Mouse (Mus musculus) urinary bladder, adult 2 months (tissue): ENCODE measurements around the gene Uba52. TPM values are rescaled to one million over a fixed set of nuclear protein-coding genes. Genes with fewer than 3 reads are reported as not detected.
A peak's percentile ranks its signal among the peaks of the same experiment; 100 is the strongest.

Experiments
- DNase-seq: peaks from one replicate; pipeline ENCODE4 v3.0.0; 2022; ENCODE audit warnings: low spot score
- polyA plus RNA-seq: library from polyadenylated mRNA; depleted of rRNA; stranded (reverse); fragments of >200 nt; gene quantifications from 2 replicates; pipeline ENCODE4 v1.2.3, GENCODE M21; 2012; rRNA removed

Gene Uba52
- polyA plus RNA-seq = 881 and 1,275 TPM in 2 replicates

DNA sequence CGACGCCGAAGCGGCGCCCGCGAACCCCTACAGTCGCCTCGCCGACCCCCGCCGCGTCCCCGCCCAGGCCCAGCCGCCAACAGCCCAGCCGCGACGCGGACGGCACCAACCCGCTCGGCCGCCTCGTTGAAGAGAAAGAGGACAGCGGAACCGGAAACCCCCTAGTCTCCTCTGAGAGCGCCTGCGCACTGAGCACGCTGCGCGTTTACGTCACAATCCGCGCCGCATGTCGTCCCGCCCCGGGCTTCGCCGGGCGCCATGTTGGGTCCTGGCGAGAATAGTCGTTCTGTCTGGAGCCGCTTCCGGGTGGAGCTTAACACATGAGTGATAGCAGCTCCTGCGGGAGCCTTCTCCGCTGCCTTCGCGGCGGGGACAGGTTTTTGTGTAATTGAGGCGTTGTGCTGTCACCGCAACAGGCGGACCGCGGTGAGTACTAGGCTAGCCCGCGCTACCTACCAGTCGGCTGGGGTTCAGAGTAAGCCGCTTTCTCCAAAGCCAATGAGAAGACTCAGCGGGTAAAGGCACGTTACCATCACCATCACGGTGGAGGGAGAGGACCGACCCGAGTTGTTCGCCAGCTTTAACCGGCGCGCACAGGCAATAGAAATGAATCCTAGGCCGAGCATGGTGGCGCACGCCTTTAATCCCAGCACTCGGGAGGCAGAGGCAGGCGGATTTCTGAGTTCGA, at the start of gene Uba52:
Gene Uba52, minus strand, starts transcription at position 574 of the 688 bp plus-strand sequence.
- peak; percentile 96 for DNase-seq

DNA sequence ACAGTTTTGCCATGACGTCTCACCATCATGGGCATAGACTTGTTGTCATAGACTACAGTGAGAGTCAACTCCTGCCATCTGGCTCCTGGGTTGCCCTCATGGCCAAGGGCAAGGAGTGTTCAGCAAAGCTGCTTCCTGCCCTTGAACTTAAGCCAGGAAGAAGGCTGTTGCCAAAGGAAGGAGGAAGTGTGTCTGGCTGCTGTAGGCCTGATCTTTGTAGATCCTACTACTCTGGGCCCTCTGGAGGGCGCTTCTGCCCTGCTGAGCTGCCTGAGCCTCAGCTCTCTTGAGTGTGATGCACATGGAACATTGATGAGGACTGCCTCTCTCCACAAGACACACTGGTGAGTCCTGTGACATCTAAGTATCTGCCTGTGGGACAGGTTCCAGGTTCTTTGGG, 49.5 kb upstream of the Uba52 start:
- DNase-seq = no peak

DNA sequence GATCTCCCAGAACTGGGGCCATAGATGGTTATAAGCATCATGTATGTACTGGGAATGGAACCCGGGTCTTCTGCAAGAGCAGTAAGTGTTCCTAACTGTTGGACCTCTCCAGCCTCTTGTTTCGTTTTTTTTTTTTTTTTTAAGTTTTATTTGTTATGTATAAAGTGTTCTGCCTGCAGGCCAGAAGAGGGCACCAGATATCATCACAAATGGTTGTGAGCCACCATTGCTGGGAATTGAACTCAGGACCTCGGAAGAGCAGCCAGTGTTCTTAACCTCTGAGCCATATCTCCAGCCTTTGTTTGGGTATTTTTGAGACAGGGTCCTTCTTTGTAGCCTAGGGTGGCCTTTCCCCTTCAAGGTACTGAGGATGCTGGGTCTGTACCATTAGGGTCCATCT, 48.4 kb upstream of the Uba52 start:
- DNase-seq = no peak

DNA sequence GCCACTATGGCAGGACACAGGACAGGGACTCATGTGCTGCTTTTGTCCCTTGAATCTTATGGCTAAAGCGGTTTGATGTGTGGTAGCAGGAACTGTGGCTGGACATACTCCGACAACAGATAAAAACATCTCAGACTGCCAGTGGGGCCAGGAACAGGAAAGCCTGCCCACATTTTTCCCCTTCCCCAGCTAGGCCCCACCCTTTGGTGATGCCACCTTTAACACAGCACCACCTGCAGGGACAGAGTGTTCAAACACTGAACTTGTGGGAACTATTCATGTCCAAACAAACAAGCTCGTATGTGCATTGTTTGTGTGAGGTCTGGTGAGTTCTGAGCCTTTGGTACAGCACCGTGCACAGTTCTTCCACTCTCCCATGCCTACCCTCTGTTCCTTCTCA, 47.7 kb upstream of the Uba52 start:
- no peak for DNase-seq

DNA sequence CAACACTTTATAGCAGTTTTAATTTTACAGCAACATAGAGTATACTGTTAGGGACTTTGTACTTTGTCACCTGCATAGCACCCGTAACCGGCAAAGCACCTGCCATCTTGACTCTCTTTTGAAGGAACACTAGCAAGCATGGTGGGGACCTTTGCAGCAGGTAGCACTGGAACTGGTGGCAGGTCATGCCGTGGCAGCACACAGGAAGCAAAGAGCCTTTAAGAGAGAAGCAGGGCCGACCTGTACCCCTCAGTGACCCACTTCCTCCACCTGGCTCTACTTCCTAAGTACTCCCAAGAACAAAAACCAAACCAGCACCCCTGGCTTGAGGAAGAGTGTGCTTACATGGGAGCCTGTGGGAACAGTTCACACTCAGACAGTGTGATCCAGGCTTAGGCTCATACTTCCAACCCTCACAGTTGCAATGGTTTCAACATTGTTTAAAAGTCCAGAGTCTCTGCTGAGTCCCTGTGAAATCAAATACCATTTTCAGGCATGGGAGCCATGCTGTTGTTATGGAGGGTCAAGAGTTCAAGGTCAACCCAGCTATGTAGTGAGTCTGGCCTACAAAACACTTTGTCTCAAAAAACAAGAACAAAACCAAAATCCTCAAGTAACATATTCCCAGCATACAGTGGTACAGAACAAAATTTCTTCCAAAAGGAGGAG, 44.6 kb upstream of the Uba52 start:
- no peak for DNase-seq

DNA sequence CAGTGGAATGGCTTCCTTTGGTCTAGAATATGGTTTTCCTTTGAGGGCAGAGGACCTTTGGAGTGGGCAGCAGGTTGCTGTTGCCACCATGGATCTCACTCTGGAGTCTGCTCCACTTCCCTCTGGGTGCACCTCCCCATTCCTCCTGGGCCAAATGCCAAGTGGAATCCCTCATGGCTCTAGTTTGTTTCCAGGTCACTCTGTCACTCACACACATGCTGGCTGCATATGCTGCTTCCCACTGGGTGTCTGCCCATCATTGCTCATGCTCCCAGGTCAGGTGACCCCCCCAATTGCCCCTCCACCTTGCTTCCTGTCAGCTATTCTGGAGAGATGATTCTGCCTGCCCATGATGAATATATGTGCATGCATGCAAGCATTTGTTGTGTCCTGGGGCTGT, 43.1 kb upstream of the Uba52 start:
- no peak for DNase-seq

DNA sequence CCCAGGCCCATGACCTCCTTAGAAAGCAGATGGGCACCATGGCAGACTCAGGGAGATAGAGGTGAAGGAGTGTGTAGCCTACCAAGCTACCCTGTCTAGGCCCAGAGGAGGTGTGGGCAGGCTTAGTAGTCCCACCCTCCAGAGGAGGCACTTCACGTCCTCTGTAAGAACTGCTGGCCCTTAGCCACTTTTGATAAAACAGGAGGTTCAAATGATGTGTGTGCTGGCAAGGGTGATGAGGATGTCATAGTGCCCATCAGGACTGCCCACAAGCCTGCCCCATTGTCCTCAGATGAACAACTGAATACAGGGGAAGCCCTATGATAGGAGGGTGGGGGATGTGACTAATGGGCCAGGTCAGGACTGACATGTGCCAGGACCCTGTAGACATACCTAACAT, 42.2 kb upstream of the Uba52 start:
- DNase-seq = no peak

DNA sequence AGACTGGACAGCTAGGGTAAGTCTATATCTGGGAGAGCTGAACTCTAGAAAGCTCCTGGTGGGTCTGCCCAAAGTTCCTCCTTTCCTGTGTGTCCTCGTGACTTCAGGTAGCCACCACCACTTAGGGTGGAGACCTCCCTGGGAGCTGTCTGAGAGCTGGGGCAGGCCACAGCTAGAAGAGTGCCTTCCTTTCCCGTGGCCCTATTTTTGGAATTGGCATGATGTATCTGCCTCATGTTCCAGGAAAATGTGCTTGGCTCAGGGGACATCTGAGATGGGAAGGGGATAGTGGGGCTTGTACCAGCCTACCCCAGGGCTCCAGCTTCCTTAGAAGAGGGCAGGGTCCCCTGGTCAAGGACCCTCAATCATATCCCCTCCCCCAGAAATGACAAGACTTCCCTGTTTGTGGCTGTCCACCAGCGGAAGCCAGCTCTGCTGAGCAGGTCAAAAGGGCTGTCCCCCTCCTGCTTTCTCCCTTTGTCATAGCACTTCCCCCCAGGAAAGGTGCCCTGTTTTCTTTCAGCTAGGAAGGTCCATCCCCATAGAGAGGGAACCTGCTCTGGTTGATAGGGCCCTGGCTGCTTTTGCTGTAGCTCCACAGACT, 41.1 kb upstream of the Uba52 start:
- DNase-seq = no peak

DNA sequence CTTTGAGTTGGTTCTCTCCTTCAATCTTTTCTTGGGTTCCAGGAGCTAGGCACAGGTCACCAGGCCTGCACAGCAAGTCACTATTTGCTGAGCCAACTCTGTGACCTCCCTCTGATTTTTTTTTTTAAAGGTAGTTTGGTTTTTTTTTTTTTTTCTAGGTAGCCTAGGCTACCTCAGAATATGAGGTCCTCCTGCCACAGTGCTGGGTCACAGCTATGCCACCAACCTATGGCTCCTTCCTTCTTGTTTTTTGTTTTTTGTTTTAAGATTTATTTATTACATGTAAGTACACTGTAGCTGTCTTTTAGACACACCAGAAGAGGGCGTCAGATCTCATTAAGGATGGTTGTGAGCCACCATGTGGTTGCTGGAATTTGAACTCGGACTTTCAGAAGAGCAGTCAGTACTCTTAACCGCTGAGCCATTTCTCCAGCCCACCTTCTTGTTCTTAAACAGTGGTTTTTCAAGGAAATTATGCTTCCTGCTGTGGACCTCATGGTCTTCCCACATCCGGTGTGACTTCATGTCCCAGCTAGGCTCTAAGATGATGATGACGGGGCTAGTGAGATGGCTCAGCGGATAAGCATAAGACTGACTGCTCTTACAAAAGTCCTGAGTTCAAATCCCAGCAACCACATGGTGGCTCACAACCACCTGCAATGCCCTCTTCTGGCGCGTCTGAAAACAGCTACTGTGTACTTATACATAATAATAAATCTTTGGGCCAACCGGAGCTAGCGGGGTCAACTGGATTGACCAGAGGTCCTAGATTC, 39.0 kb upstream of the Uba52 start:
- no peak for DNase-seq

DNA sequence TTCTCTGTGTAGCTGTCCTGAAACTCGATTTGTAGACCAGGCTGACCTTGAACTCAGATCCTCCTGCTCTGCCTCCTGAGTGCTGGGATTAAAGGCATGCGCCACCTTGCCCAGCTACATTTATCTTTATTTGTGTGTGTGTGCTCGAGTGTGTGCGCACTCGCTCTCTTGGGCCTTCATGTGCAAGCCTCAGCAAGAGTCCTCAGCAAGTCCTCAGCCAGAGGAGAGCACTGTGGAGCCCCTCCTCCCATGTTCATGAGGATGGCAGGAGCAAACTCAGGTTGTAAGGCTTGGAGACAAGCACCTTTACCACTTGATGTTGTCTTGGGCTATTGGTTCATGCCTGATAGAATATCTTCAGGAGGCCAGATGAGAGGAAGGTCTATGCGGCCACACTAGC, 37.2 kb upstream of the Uba52 start:
- DNase-seq = no peak

DNA sequence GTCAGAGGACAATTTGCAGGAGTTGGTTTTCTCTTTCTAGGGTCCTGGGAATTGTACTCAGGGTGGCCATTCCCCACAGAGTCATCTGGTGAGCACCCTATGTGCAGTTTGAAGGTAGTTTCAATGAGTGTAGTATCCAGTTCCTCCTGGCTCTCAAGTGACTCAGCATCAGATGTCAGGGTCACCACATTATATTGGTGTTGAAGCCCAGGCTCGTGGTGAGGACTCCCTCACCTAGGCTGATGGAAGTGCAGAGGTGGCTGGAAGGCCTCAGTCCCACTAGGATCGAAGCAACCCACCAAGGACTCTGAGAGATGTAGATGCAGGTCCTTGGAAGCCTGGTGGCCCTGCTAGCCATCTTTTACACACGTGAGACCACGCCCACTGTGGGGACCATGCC, 35.8 kb upstream of the Uba52 start:
- no peak for DNase-seq

DNA sequence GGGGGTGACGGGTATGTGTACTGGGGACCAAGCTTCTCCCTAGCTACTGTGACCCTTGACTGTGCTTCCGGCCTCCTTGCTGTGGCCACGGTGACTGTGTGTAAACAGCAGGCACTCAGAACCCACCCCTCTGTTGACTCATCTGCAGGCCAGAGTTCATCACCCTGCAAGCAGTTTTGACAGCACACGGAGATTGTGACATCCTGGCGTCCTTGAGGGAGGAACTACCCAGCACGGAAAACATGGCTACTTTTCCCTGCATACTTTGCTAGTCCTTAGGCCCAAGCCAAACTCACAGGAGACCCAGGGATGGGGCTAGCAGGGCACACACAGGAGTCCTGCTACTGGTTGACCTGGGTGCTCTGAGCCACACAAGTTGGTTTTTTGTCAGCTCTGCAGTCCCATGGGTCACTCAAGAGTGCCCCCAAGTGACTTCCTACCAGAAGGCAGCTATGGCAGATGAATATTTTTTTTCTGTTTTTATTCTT, 33.6 kb upstream of the Uba52 start:
- DNase-seq = no peak

DNA sequence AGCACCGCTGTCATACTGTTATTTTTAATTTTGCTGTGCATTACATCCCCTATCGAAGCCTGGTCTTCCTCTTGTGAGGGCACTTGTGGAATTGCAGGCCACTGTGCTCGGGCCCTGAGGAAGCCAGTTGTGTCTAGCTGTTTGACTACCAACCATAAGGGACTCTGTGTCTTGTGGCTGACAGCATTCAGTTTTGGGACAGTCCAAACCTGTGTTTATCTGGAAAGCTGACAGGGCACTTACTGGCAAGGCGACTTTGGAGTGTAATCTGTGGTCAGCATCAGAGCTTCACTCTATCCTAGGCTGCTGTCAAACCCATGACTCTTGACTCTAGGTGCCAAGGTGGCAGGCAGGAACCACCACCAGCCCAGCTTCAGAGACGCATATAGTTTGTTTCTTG, 30.5 kb upstream of the Uba52 start:
- no peak for DNase-seq

DNA sequence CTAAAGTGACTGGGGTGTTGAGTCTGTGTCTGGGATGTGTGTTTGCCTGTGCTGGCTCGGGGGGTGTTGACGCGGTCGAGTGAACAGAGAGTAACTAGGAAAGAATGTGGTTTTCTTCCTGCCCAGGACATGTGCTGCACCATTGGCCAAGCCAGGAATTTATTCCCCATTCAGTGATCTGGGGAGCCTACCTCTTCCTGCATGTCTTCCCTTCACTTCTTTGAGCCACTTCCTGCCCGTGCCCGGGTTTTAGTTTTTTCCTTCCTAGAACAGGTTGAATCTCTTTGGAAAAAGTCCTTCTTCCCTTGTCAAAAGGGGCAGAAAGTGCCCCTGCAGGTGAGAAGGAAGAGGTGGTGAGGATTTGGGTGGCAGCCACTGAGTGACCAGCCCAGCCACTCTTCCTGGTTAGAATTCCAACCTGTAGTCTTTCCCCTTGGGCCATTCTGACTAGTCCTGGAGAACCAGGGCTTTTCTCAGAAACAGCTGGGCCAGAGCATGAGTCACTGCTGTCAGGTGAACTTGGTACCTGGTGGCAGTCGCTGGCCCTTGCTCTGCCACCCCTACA, 30.0 kb upstream of the Uba52 start:
- DNase-seq = no peak

DNA sequence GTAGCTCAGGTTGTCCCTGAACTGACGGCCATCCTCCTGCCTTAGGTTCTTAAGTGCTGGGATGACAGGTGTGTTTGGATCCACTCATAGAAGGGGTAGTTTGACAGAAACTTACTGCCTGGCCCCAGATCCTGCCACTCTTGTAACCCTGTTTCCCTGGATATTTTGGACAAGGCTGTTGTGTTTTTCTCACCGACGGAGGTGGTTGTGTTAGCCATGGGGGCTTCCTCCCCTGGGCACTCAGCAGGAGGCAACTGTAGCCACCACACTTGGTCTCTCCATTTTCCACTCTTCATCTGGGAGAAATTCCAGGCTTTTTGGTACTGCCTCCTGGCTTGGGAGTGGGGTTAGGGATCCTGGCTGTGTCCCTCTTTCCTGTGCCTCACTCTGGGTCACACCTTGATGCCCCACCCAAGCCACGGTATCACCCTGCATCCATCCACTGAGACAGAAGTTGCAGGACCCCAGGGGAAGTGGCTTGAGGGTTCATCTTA, 29.5 kb upstream of the Uba52 start:
- no peak for DNase-seq

DNA sequence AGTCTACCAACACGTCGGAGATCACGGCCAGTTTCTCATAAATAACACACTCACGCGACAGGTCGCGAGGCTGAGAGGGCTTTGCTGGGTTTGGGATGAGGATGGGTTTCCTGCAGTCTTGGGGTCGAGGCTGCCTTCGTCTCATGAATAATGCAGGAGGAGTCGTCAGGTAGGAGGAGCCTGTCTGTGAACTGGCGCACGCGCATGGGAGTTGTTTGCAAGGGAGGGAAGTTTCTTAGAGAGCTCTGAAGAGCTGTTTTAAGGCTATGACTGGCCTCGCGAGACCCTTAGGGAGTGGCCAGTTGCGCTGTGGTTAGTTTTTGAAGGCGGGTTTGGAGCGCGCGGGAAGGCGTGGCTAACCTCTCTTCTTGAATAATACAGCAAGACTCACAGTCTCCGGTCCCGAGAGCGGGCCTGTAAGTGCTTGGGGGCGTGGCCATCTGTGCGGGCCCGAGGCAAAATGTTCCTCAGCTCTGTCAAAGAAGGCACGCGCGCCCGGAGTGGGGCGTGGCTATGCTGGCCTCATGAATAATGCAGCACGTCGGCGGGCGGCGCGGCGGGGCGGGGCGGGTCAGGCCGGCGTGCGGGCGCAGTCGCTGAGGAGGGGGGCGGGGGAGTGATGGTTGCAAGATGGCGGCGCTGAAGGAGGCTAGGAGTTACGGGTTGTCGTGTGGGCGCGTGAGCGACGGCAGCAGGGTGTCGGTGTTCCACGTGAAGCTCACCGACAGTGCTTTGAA, 28.6 kb upstream of the Uba52 start, which contains the start of gene Ell:
Gene Ell, plus strand, starts transcription at position 381 of the 737 bp plus-strand sequence.
- DNase-seq = peak; percentile 99

DNA sequence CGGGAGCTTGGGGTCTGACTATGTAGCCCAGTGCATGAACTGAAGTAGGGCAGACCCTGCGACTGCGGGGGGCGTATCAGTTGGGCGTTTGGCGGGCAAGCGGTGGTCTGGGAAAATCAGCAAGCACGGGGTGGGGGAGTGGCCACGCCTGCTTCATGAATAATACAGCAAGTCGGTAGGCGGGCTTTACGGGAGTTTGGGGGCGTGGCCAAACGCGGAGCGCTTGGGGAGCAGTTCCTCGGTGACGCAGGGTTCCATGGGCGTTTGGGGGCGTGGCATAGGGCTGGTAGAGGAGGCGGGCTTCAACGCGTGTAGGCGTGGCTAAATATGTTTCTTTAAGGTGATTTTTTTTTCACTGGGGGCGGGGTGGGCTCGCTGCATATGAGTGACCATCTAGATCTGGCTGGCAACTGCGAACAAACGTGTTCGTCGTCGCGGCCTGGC, 28.1 kb upstream of the Uba52 start:
- DNase-seq = peak; percentile 91

DNA sequence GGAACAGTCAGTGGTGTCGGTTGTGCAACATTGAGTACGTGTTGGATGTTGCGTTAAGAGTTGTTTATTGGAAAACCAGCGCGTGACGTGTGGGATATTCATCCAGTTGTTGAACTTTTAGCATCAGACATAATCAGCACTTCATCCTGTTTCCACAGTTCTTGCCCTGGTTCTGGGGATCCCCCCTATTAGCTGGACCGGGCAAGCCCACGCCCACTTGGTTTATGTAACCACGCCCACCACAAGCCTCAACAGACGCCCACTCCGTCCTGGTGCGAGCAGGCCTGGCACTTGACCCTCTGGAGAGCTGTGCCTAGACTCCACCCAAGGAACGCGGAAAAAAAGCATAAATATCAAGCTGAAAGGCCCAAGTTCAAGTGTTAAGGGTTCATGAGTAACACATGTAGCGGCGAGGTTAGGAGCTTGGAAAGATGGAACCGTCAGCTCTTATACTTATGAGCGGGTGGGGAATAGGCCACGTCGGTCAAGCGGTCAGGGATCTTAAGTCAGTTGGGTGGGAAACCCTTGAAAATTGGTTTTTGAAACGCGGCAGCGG, 27.5 kb upstream of the Uba52 start:
- peak; percentile 48 for DNase-seq

DNA sequence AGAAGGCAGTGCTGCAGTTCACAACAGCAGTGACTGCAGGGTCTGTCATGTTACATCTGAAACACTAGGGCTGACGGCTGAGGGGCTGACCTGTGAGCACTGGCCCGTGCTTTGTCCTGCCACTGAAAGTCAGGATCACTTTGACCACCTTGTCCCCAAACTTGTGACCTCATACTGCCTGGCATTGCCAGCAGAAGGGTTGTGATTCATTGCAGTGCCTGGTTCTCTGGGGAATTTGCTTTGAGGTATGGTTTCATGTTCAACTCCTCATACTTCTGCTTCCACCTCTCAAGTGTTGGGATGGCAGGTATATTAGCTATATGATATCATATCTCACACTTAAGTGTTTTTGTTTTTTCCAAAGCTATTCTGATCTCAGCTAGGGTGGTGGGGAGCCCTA, 25.1 kb upstream of the Uba52 start:
- no peak for DNase-seq

DNA sequence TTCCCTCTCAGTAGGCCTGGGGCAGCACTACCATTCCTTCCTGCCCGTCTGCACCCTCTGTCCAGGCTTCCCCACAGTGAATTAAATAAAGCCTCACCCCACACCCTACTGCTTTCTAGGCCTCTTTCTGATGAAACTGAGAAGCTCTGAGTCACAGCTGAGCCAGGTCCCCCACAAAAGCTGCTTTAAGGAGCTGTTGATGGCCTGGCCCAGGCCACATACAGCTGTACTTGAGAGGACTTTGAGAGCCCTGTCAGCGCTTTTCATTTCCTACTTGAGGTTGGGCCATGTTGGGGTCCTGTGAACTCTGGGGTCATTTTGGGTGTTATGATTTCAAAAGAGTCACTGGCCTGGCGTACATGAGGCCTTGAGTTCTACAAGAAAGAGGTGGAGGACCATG, 24.6 kb upstream of the Uba52 start:
- no peak for DNase-seq

DNA sequence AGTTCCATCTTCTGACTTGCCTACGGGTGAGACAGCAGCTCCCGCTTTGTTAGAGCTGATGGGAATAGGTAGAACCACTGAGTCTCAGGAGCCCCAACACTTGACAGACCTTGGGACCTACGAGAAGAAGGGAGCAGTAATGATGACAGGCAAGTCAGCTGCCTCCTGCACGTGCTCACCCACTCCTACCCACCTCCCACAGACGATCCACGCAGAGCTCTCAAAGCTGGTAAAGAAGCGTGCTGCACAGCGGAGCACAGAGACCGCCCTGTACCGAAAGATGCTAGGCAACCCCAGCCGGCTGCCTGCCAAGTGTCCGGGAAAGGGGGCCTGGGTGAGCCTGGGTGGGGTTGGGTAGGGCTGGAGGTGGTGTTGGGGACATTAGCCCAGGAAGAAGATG, 23.7 kb upstream of the Uba52 start:
- DNase-seq = no peak
